ENCODE assay signal across 28 mouse cellular contexts in genomic region chr19:11431209-11431608, GRCm38 (mm10). TPM values are rescaled to one million over a fixed set of nuclear protein-coding genes. Genes with fewer than 3 reads are reported as not detected.
DNase-seq lines count a peak whose midpoint lies in the region; ATAC-seq and TF ChIP-seq lines count a peak whose summit lies in the region.
"Not testable (repeated sequence)": the region's sequence is repeated elsewhere in the genome, so short reads cannot be mapped to it uniquely, and the experiment has no call there.
"Had no signal": no experiment of that assay in that cellular context is flagged by ENCODE, and none has a peak within 500 bp of the region (broad histone marks: within the 10 kb centered on the region; RNA-seq: fewer than 3 reads in every experiment).

No protein-coding gene starts in this region.

- 52% methylated on average over 1 of the region's 1 CpGs for WGBS in liver, postnatal 0 days (ENCODE audit: insufficient replicate concordance)

- not testable (repeated sequence) for TF ChIP-seq CTCF in liver, postnatal 0 days (IDR thresholded peaks at IDR 0.05; ENCODE audit: low read depth)

- not testable (repeated sequence) for H3K27ac ChIP-seq in liver, postnatal 0 days (ENCODE audit: low read depth)

- not testable (repeated sequence) for H3K4me3 ChIP-seq in liver, postnatal 0 days (ENCODE audit: low read depth, low read length)

- not testable (repeated sequence) for H3K4me1 ChIP-seq in liver, postnatal 0 days (ENCODE audit: insufficient read depth)

- peak; percentile 20 for DNase-seq in 3T3-L1 (ENCODE audit: low read depth, low spot score)
- peak; percentile 1 for DNase-seq in Muller cell, postnatal 12 days (ENCODE audit: inconsistent ontology term)
- peak; percentile 89 for DNase-seq in heart, adult 11 months
- DNase-seq in liver, postnatal 0 days = not testable (repeated sequence)
- DNase-seq in lung, postnatal 25 days (ENCODE audit: low spot score) = peak; percentile 26

- H3K27me3 ChIP-seq in liver, postnatal 0 days (ENCODE audit: insufficient read depth, low read length) = not testable (repeated sequence)

- not testable (repeated sequence) for H3K4me2 ChIP-seq in liver, postnatal 0 days (ENCODE audit: low read depth, low read length)

- TF ChIP-seq EP300 in liver, postnatal 0 days (IDR thresholded peaks at IDR 0.05; ENCODE audit: low read depth) = not testable (repeated sequence)

- not testable (repeated sequence) for H3K9me3 ChIP-seq in liver, postnatal 0 days (ENCODE audit: low read length)

- ATAC-seq in common myeloid progenitor, adult 5-6 weeks (replicated peaks; ENCODE audit: low read depth, poor library complexity, severe bottlenecking) = peak; percentile 99
- peak; percentile 45; the same call in 1 of the 2 replicates for ATAC-seq in liver, postnatal 0 days
- peak; percentile 99 for ATAC-seq in megakaryocyte, adult 5-6 weeks (ENCODE audit: poor library complexity, severe bottlenecking)
- ATAC-seq in neutrophil, adult 5-6 weeks (ENCODE audit: extremely low read depth, insufficient number of reproducible peaks, low FRiP score, poor library complexity, severe bottlenecking) = 0 out of 2 replicates have a peak, but pooled peaks have one; percentile 13

- not testable (repeated sequence) for H3K36me3 ChIP-seq in liver, postnatal 0 days (replicated peaks; ENCODE audit: insufficient read depth, low read length)

- not testable (repeated sequence) for H3K9ac ChIP-seq in liver, postnatal 0 days (replicated peaks)

RNA-seq across cellular contexts. Expression of gene Ms4a4b, which starts 12.1 kb away (rescaled TPM):
- total RNA-seq in common myeloid progenitor, adult 5-6 weeks (2017) = 3.1 and 10.3 TPM in 2 replicates
- polyA plus RNA-seq in liver, postnatal 0 days (2015; fragmentation: Nextera tagmentation; extraction: Ambion mirVana) = 1.8 and 2.3 TPM in 2 replicates
- 53.5 and 63.3 TPM in 2 replicates for total RNA-seq in megakaryocyte, adult 5-6 weeks (2015)
- total RNA-seq in megakaryocyte, adult 5-6 weeks (2017) = 17.0 and 32.8 TPM in 2 replicates
- 44.8 and 59.4 TPM in 2 replicates for total RNA-seq in neutrophil, adult 5-6 weeks (2017)
- total RNA-seq: ES-E14; forebrain, postnatal 0 days; gastrocnemius, adult 2 months had no signal
- polyA plus RNA-seq: brain, embryonic 14.5 days; C2C12; embryonic facial prominence, embryonic 11.5 days; forebrain, embryonic 11.5 days; forebrain, embryonic 14.5 days; forebrain, postnatal 0 days; heart, embryonic 10.5 days; heart, embryonic 13.5 days; hindbrain, embryonic 12.5 days; hindbrain, embryonic 15.5 days had no signal

RNA-seq across cellular contexts. Expression of gene Ms4a4c, which starts 26.6 kb away (rescaled TPM):
- total RNA-seq in common myeloid progenitor, adult 5-6 weeks (2017) = 7.3 and 25.8 TPM in 2 replicates
- polyA plus RNA-seq in liver, postnatal 0 days (2015; fragmentation: Nextera tagmentation; extraction: Ambion mirVana) = 2.1 and 2.5 TPM in 2 replicates
- 412 and 535 TPM in 2 replicates for total RNA-seq in megakaryocyte, adult 5-6 weeks (2015)
- 446 and 496 TPM in 2 replicates for total RNA-seq in megakaryocyte, adult 5-6 weeks (2017)
- 129 and 133 TPM in 2 replicates for total RNA-seq in neutrophil, adult 5-6 weeks (2017)
- total RNA-seq: adrenal gland, postnatal 4 days; ES-E14; forebrain, postnatal 0 days; gastrocnemius, adult 2 months; gastrocnemius, postnatal 14 days; gastrocnemius, postnatal 4 days; heart, postnatal 4 days had no signal
- polyA plus RNA-seq: C2C12; embryonic facial prominence, embryonic 11.5 days; forebrain, embryonic 11.5 days; forebrain, embryonic 14.5 days; heart, embryonic 10.5 days; hindbrain, embryonic 12.5 days; hindbrain, embryonic 15.5 days had no signal

RNA-seq across cellular contexts. Expression of gene Ms4a6c, which starts 38.0 kb away (rescaled TPM):
- total RNA-seq in common myeloid progenitor, adult 5-6 weeks (2017) = 108 and 113 TPM in 2 replicates
- 13.1 and 13.4 TPM in 2 replicates for polyA plus RNA-seq in liver, postnatal 0 days (2015; fragmentation: Nextera tagmentation; extraction: Ambion mirVana)
- 815 and 879 TPM in 2 replicates for total RNA-seq in megakaryocyte, adult 5-6 weeks (2015)
- total RNA-seq in megakaryocyte, adult 5-6 weeks (2017) = 614 and 767 TPM in 2 replicates
- 34.3 and 38.1 TPM in 2 replicates for total RNA-seq in neutrophil, adult 5-6 weeks (2017)
- total RNA-seq: ES-E14 had no signal
- polyA plus RNA-seq: C2C12 had no signal

RNA-seq across cellular contexts. Expression of gene Gm8369, which starts 54.5 kb away (rescaled TPM):
- total RNA-seq in common myeloid progenitor, adult 5-6 weeks (2017) = 1.7 and 2.1 TPM in 2 replicates
- polyA plus RNA-seq in liver, postnatal 0 days (2015; fragmentation: Nextera tagmentation; extraction: Ambion mirVana) = 1.6 and 2.1 TPM in 2 replicates
- 16.9 and 21.9 TPM in 2 replicates for total RNA-seq in megakaryocyte, adult 5-6 weeks (2015)
- 10.4 and 12.3 TPM in 2 replicates for total RNA-seq in megakaryocyte, adult 5-6 weeks (2017)
- total RNA-seq in neutrophil, adult 5-6 weeks (2017) = 335 and 348 TPM in 2 replicates
- total RNA-seq: adrenal gland, adult 2 months; adrenal gland, postnatal 4 days; ES-E14; forebrain, postnatal 0 days; gastrocnemius, adult 2 months; heart, postnatal 4 days had no signal
- polyA plus RNA-seq: adrenal gland, adult 2 months; brain, embryonic 14.5 days; C2C12; embryonic facial prominence, embryonic 11.5 days; embryonic facial prominence, embryonic 14.5 days; forebrain, embryonic 11.5 days; forebrain, embryonic 14.5 days; heart, embryonic 10.5 days; heart, embryonic 13.5 days; heart, embryonic 16.5 days; hindbrain, embryonic 12.5 days; hindbrain, embryonic 15.5 days; intestine, embryonic 14.5 days had no signal

RNA-seq across cellular contexts. Expression of gene Ms4a4a, which starts 55.9 kb away (rescaled TPM):
- total RNA-seq in common myeloid progenitor, adult 5-6 weeks (2017) = not detected in 2 replicates
- 2.8 and 3.2 TPM in 2 replicates for polyA plus RNA-seq in liver, postnatal 0 days (2015; fragmentation: Nextera tagmentation; extraction: Ambion mirVana)
- total RNA-seq in megakaryocyte, adult 5-6 weeks (2015) = 35.8 and 41.7 TPM in 2 replicates
- total RNA-seq in megakaryocyte, adult 5-6 weeks (2017) = 6.0 and 7.4 TPM in 2 replicates
- total RNA-seq in neutrophil, adult 5-6 weeks (2017) = 1.4 and 3.7 TPM in 2 replicates
- total RNA-seq: ES-E14; forebrain, postnatal 0 days had no signal
- polyA plus RNA-seq: C2C12 had no signal

Comparison
In these comparisons a context has a peak if more than half of its experiments do, and no peak if none do; other contexts are left out.
1. ATAC-seq: peak in every context shown above with its lines; median percentile 99 in common myeloid progenitor, adult 5-6 weeks; 99 in megakaryocyte, adult 5-6 weeks; 45 in liver, postnatal 0 days; 13 in neutrophil, adult 5-6 weeks.